Mouse (Mus musculus) testis, adult 2 months (tissue): ENCODE results near the gene Tnpo2.

Experiments
- CTCF ChIP-seq: fragments of 200-500 bp; IDR thresholded peaks from 2 replicates; pipeline ENCODE4 v1.5.1; 2012; ENCODE audit warnings: low read depth, mild to moderate bottlenecking, inconsistent platforms, low read length, moderate library complexity; ENCODE audit not compliant: control insufficient read depth, insufficient read depth, insufficient replicate concordance
- POLR2A ChIP-seq: fragments of 200-500 bp; IDR thresholded peaks from 2 replicates; pipeline ENCODE4 v1.6.1; 2012; ENCODE audit warnings: low read depth, mild to moderate bottlenecking, inconsistent platforms, low read length, moderate library complexity; ENCODE audit not compliant: control insufficient read depth

- TF ChIP-seq POLR2A (no peak), CTCF (no peak)
These were observed 20.0 kb upstream of the Tnpo2 start for GRCm38 (mm10) chr8:85016724-85017123.
